Mouse (Mus musculus) stomach, embryonic 14.5 days (tissue): ENCODE measurements around the gene Klf11. TPM values are rescaled to one million over a fixed set of nuclear protein-coding genes. Genes with fewer than 3 reads are reported as not detected.
A peak's percentile ranks its signal among the peaks of the same experiment; 100 is the strongest.

Source experiments
- ATAC-seq: fragments of 200-750 bp; cut with Nextera tagmentation; 2 replicates; pipeline ENCODE4 v1.8.0; 2017; ENCODE audit warnings: low read depth, moderate TSS enrichment; ENCODE audit not compliant: insufficient number of reproducible peaks, insufficient read depth, low FRiP score
- H3K27ac ChIP-seq: fragments of 300-500 bp; sonication (generic); 2 replicates; pipeline ENCODE4 v1.5.1; 2014; ENCODE audit warnings: mild to moderate bottlenecking, low read length, moderate library complexity, mixed read lengths
- H3K27me3 ChIP-seq: fragments of 300-500 bp; sonication (generic); 2 replicates; pipeline ENCODE4 v1.6.1; 2014; ENCODE audit warnings: low read length, control low read depth, mixed read lengths; ENCODE audit not compliant: control insufficient read depth, insufficient read depth
- H3K36me3 ChIP-seq: fragments of 300-500 bp; sonication (generic); 2 replicates; pipeline ENCODE4 v1.6.1; 2014; ENCODE audit warnings: mild to moderate bottlenecking, control low read depth, low read length, moderate library complexity, mixed read lengths; ENCODE audit not compliant: control insufficient read depth, insufficient read depth
- H3K4me1 ChIP-seq: fragments of 300-500 bp; sonication (generic); 2 replicates; pipeline ENCODE4 v1.6.1; 2014; ENCODE audit warnings: low read length, control low read depth, mixed read lengths; ENCODE audit not compliant: control insufficient read depth, insufficient read depth
- H3K4me2 ChIP-seq: fragments of 300-500 bp; sonication (generic); replicated peaks from 2 replicates; pipeline ENCODE4 v1.6.1; 2014; ENCODE audit warnings: low read depth, low read length, control low read depth
- H3K4me3 ChIP-seq: fragments of 300-500 bp; sonication (generic); 2 replicates; pipeline ENCODE4 v1.5.1; 2014; ENCODE audit warnings: low read depth, low read length, control low read depth
- H3K9ac ChIP-seq: fragments of 300-500 bp; sonication (generic); replicated peaks from 2 replicates; pipeline ENCODE4 v1.6.1; 2014; ENCODE audit warnings: low read depth, mild to moderate bottlenecking, control low read depth, low read length, moderate library complexity, mixed read lengths
- H3K9me3 ChIP-seq: fragments of 300-500 bp; sonication (generic); 2 replicates; pipeline ENCODE4 v1.6.1; 2016; ENCODE audit warnings: low read depth, low read length, control low read depth; ENCODE audit not compliant: control insufficient read depth
- WGBS: fragments of 180-500 bp; shearing (Covaris S2); extraction: QIAGEN DNeasy Blood & Tissue Kit; methylation state at CpG from one replicate; pipeline ENCODE4 v1.1.7; 2014; 5-methylcytosine and 5-hydroxymethylcytosine counted together
- polyA plus RNA-seq: library from polyadenylated mRNA; unstranded; fragments of >200 nt; fragmentation: Nextera tagmentation; extraction: Ambion mirVana; gene quantifications from 2 replicates; pipeline ENCODE4 v1.2.1, GENCODE M21; 2014

Gene Klf11
- polyA plus RNA-seq, 1 experiment from 2014 or later = 14.3 TPM

DNA sequence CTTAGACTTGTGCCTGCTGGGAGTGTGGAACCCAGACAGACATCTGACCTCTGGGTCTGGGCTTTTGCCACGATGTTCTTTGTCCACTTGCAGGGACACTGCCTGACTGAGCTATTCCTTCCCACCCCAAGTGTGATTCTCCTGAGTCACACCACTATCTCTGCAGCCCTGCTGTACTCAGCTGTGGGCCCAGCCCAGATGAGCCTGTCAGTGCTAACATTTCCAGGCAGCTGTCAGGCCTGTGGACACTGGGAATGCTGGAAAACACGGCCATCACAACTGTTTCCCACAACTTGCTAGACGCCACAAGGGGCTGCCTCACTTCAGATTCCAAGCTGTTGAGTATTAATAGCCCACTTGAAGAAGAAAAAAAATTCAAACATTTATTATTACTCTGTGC lies 51.9 kb downstream of the Klf11 start:
- Histone ChIP-seq H3K4me3 (no peak overlapping the region), H3K9ac (no peak overlapping the region), H3K27me3 (no peaks in the 10 kb centered on the region), H3K4me2 (no peak overlapping the region), H3K36me3 (no peaks in the 10 kb centered on the region), H3K4me1 (peaks cover 9% of the 10 kb centered on the region; the same call in 1 of the 2 replicates), H3K9me3 (no peaks in the 10 kb centered on the region), H3K27ac (no peak overlapping the region)
- 74% methylated on average over 3 of the region's 3 CpGs for WGBS
- no peak for ATAC-seq

DNA sequence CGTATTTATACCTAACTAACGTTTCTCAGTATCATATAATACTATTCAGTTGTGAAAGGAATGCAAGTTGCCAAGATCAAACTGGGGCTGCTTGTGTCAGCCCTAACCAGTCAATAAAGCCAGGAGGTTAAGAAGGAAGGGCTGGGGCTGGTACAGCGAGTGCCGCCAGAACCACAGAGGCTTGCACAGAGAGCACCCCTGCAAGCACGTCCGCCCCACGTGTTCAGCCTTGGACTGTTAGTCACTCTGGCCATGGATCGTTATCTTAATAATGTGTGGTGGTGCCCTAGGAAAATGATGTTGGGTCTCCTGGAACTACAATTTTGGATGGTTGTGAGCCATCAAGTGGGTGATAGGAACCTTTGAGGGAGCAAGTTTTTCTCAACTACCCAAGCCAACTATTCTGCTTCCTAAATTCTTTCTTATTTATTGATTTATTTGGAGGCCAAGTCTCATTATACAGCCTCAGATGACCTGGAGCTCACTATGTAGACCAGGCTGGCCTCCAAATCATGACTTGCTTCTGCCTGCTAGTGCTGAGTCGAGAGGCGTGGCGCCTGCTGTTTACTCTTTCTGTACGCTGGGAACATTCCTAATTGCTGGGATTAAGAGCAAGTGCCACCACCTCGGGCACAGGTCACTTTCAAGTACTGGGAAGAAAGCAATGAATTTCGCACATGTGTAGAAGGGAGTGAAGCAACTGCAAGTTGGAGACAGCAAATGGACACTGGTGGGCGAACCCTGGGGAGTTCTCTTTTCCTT lies 54.6 kb downstream of the Klf11 start:
- 79% methylated on average over 15 of the region's 15 CpGs for WGBS
- H3K4me3 ChIP-seq = no peak overlapping the region
- H3K27me3 ChIP-seq = no peaks in the 10 kb centered on the region
- no peaks in the 10 kb centered on the region for H3K36me3 ChIP-seq
- no peak overlapping the region for H3K27ac ChIP-seq
- no peak for ATAC-seq
- no peak overlapping the region for H3K4me2 ChIP-seq
- no peak overlapping the region for H3K9ac ChIP-seq
- H3K9me3 ChIP-seq = no peaks in the 10 kb centered on the region
- peaks cover 19% of the 10 kb centered on the region; the same call in 1 of the 2 replicates for H3K4me1 ChIP-seq

DNA sequence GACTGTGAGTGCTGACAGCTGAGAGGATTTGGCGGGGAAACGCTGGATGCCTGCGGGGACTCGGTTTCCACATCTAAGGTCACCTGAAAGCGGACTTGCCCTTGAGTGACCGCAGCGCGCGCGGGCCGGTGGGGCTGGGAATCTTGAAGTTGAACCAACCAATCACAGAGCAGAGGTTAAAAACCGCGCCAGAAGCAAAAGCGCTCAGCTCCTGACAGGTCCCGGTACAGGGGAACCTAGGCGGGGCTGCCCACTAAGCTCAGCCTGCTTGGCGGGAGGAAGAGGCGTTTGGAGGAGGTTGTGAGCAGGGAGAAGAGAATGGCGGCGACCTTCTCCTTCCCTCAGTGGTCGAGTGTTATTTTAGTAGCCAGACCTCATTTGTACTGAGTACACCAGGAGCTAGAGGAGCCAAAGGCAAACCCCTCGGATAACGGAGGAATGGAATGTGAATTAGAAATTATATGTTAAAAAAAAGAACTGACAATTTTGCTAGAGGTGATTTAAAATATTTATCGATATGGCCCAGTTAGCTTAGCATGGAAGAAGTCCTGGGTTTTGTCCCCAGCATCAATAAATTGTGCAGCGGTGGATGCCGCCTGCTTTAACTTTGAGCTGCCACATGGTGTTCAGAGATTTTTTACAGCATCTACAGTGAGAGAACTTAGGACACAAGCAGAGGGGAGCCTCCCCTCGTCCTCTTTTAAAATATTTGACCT lies 55.8 kb downstream of the Klf11 start:
- WGBS = 1% methylated on average over 27 of the region's 27 CpGs
- Histone ChIP-seq H3K4me1 (peaks cover 24% of the 10 kb centered on the region; the same call in 1 of the 2 replicates), H3K27me3 (no peaks in the 10 kb centered on the region), H3K4me3 (peak overlapping the region; percentile 77), H3K9ac (peak overlapping the region; percentile 78; the same call in 1 of the 2 replicates), H3K36me3 (peaks cover 10% of the 10 kb centered on the region), H3K27ac (no peak overlapping the region), H3K4me2 (peak overlapping the region; percentile 75), H3K9me3 (no peaks in the 10 kb centered on the region)
- peak; percentile 39; the same call in 1 of the 2 replicates for ATAC-seq

DNA sequence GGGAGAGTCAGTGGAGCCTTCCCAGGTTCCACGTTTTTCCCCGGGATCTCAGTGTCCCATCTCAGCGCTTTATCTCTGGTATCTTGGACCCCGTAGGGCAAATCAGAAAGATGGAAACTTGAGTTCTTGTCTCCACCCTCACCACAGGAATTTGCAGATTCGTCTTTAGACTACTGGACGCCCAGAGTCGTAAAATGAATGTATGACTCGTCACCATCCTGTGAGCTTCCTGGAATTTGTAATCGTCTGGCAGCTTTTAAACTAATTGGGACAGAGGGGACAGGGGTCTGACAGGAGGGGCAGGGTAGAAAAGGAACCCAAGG lies 56.4 kb downstream of the Klf11 start:
- no peaks in the 10 kb centered on the region for H3K9me3 ChIP-seq
- H3K9ac ChIP-seq = peak overlapping the region; percentile 78; the same call in 1 of the 2 replicates
- H3K27me3 ChIP-seq = no peaks in the 10 kb centered on the region
- no peak for ATAC-seq
- WGBS = under 1% methylated on average over 9 of the region's 9 CpGs
- peaks cover 24% of the 10 kb centered on the region; the same call in 1 of the 2 replicates for H3K4me1 ChIP-seq
- peaks cover 15% of the 10 kb centered on the region for H3K36me3 ChIP-seq
- peak overlapping the region; percentile 77 for H3K4me3 ChIP-seq
- H3K4me2 ChIP-seq = peak overlapping the region; percentile 75
- H3K27ac ChIP-seq = no peak overlapping the region

DNA sequence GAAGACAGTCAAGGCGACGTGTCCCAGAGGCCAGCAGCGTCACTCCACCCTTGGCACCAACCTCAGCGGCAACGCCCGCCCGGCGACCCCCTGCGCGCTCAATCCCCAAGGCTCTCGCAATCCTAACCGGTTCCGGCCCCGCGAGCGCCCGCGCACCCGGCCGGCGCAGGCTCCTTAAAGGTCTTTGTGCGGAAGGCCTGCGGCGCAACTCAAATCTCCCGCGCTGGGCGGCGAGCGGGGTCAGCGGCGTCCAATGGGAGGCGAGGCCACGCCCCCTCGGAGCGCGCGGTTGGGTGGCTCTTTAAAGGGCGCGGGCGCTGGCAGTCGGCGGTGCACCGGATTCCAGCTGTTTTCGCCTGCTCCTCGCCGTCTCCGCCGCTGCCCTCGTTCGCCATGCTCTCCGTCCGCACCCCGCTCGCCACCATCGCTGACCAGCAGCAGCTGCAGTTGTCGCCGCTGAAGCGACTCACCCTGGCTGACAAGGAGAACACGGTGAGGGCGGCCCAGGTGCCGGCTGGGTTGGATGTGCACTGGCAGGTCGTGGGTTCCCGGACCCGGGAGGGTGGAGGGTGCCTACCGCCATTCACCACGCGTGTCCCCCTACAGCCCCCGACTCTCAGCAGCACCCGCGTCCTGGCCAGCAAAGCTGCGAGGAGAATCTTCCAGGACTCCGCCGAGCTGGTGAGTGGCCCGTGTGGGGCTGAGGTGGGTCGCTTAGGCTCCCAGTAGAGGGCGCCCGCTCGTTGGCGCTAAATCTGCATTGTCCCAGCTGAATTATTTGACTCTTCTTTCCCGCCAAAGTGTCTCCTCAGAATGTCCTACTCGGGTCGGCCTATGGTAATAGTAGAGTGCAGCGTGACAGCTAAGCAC lies 57.1 kb downstream of the Klf11 start, which contains the start of gene Rrm2:
Rrm2 (plus strand) TSS at position 288 of the 870 bp plus-strand sequence.
- peak within 1 kb of the TSS; percentile 75 for H3K4me2 ChIP-seq
- H3K27me3 ChIP-seq = no peaks in the 10 kb centered on the region
- H3K27ac ChIP-seq = peak within 1 kb of the TSS; percentile 74
- under 1% methylated on average over 83 of the region's 83 CpGs for WGBS
- peak within 1 kb of the TSS; percentile 77 for H3K4me3 ChIP-seq
- H3K9ac ChIP-seq = peak within 1 kb of the TSS; percentile 78
- no peaks in the 10 kb centered on the region for H3K9me3 ChIP-seq
- H3K36me3 ChIP-seq = peaks cover 18% of the 10 kb centered on the region
- ATAC-seq = peak; percentile 88
- peaks cover 24% of the 10 kb centered on the region; the same call in 1 of the 2 replicates for H3K4me1 ChIP-seq

DNA sequence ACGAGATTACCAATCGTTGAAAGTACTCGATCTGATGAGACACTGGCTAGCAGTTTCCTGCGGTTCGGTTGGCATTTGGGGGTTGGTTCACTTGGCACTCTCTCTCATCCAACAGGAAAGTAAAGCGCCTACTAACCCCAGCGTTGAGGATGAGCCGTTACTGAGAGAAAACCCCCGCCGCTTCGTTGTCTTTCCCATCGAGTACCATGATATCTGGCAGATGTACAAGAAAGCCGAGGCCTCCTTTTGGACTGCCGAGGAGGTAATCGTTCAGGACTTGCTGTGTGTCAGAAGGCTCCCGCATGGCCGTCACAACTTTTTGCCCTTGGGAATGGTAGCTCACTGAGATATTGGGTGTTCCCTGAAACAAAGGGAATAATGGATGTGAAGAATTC lies 57.7 kb downstream of the Klf11 start:
- Histone ChIP-seq H3K4me2 (peak overlapping the region; percentile 75), H3K27ac (peak overlapping the region; percentile 74; the same call in 1 of the 2 replicates), H3K27me3 (no peaks in the 10 kb centered on the region), H3K9me3 (no peaks in the 10 kb centered on the region), H3K36me3 (peaks cover 20% of the 10 kb centered on the region), H3K4me3 (peak overlapping the region; percentile 77), H3K4me1 (peaks cover 24% of the 10 kb centered on the region; the same call in 1 of the 2 replicates), H3K9ac (peak overlapping the region; percentile 78)
- 0% methylated on average over 17 of the region's 17 CpGs for WGBS
- no peak for ATAC-seq

DNA sequence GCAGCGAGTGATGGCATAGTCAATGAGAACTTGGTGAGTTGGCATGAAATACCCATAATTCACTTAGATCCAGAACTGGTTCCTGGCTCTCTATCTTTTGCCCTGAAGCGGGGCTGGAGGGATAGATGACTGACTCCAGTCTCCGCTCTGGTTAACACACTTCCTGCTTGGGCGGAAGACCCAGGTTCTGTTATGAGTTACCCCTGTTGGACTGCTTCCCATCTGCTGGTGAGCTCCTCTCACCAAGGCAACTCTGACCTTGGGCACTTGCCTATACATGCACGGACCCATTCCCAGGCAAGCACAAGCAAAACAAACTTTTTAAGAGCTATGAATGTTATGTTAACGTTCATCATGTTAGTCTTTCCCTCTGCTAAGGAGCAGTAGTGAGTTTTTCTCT lies 58.3 kb downstream of the Klf11 start:
- peaks cover 22% of the 10 kb centered on the region for H3K36me3 ChIP-seq
- peak overlapping the region; percentile 75 for H3K4me2 ChIP-seq
- no peaks in the 10 kb centered on the region for H3K27me3 ChIP-seq
- 14% methylated on average over 6 of the region's 6 CpGs for WGBS
- peak overlapping the region; percentile 74; the same call in 1 of the 2 replicates for H3K27ac ChIP-seq
- peak overlapping the region; percentile 77 for H3K4me3 ChIP-seq
- H3K9ac ChIP-seq = peak overlapping the region; percentile 78
- ATAC-seq = no peak
- no peaks in the 10 kb centered on the region for H3K9me3 ChIP-seq
- peaks cover 24% of the 10 kb centered on the region; the same call in 1 of the 2 replicates for H3K4me1 ChIP-seq
